Mouse (Mus musculus) cerebellum, adult 9-10 months (tissue): ENCODE results near the gene Tti1.

Experiments used
- DNase-seq: peaks from one replicate; pipeline ENCODE4 v3.0.0; 2022

Gene Tti1

GRCm38 (mm10) chr2:157970124-157970523 lies 58.1 kb downstream of the Tti1 start:
- DNase-seq: no peak

DNA sequence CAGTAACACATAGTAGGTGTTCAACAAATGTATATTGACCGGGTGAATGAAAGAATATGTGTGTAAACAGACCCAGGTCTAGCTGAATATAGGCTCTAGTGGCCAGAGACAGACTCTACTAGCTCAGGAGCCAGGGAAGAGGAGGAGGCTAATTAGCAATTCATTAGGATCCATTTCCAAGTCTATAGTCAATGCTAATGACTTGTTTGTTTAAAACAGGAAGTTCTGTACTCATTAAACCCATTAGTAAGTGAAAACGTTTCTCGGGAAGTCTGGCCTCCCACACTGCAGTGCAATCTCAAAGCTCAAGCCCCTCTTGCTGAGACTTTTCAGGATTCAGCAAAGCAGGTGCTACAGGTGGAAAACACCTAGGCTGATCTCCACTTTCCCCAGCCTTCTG lies 60.4 kb downstream of the Tti1 start:
- DNase-seq: no peak

DNA sequence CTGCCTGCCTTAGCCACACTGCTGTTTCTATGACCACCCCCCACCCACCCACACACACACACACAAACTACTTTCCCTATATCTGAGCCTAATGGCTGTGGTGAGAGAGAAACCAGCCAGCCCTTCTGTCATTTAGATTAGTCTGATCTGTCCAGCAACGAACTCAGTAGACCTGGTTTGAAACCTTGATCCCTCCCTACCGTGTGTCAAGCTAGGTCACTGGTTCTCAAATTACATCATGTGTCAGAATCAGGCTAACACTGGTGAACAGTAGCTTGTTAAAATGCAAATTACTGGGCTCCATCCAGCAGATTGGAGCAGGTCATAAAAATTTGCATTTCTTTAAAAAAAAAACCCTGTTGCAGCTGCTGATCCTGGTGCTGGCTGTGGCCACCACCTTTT lies 70.5 kb downstream of the Tti1 start:
- DNase-seq: no peak

- DNase-seq: no peak
Measured at GRCm38 (mm10) chr2:157953978-157954377, 74.3 kb downstream of the Tti1 start.

GRCm38 (mm10) chr2:157944156-157944893 lies 83.9 kb downstream of the Tti1 start:
- peak; percentile 21 for DNase-seq

GRCm38 (mm10) chr2:157943514-157944155 lies 84.6 kb downstream of the Tti1 start:
- DNase-seq: peak; percentile 75

DNA sequence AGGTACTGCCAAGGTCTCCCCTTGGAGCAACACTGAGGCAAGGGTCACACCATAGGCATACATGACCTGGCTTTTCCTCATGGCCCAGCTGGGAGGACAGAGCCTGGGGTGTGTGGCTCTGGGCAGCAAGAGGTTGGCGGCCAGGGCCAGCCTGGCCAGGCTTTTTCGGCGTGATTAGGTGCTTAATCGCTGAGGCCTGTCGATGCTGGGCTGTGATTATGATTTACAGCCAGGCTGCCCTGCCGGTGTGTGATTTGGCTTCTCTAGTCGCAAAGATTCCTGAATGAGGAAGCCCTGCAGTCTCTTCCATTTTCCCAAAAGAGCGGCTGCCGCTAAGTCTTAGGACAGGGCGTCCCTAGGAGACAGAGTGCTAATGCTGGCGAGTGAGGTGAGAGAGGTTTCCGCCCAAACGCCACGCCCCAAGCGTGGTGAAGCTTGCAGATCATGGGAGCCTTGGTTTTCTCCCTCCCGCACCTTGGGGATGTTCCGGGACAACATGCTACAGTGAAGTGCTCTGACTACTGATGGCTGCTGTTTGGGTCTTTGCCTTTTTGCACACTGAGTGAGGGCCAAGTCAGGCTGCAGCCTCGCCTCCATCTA lies 87.5 kb downstream of the Tti1 start:
- no peak for DNase-seq

GRCm38 (mm10) chr2:157936676-157937075 lies 91.6 kb downstream of the Tti1 start:
- DNase-seq: no peak

GRCm38 (mm10) chr2:157935444-157936171 lies 92.6 kb downstream of the Tti1 start:
- no peak for DNase-seq

- no peak for DNase-seq
Measured at GRCm38 (mm10) chr2:157932655-157933054, 95.6 kb downstream of the Tti1 start.
